Mouse (Mus musculus) intestine, postnatal 0 days (tissue): ENCODE measurements around the gene Dnm3. TPM values are rescaled to one million over a fixed set of nuclear protein-coding genes. Genes with fewer than 3 reads are reported as not detected.
A peak's percentile ranks its signal among the peaks of the same experiment; 100 is the strongest.

ENCODE experiments used
- ATAC-seq: fragments of 200-750 bp; cut with Nextera tagmentation; 2 replicates; pipeline ENCODE4 v1.8.0; 2017; ENCODE audit warnings: mild to moderate bottlenecking, moderate TSS enrichment, moderate library complexity
- H3K27ac ChIP-seq: fragments of 300-500 bp; sonication (generic); 2 replicates; pipeline ENCODE4 v1.5.1; 2014; ENCODE audit warnings: mild to moderate bottlenecking, low read depth, low read length, moderate library complexity
- H3K27me3 ChIP-seq: fragments of 300-500 bp; sonication (generic); replicated peaks from 2 replicates; pipeline ENCODE4 v1.6.1; 2014; ENCODE audit warnings: low read length, mixed read lengths; ENCODE audit not compliant: control insufficient read depth, insufficient read depth
- H3K36me3 ChIP-seq: fragments of 300-500 bp; sonication (generic); 2 replicates; pipeline ENCODE4 v1.6.1; 2014; ENCODE audit warnings: mild to moderate bottlenecking, moderate library complexity; ENCODE audit not compliant: control insufficient read depth, insufficient read depth
- H3K4me1 ChIP-seq: fragments of 300-500 bp; sonication (generic); replicated peaks from 2 replicates; pipeline ENCODE4 v1.6.1; 2014; ENCODE audit warnings: antibody characterized with exemption, low read length, mixed read lengths; ENCODE audit not compliant: control insufficient read depth, insufficient read depth
- H3K4me2 ChIP-seq: fragments of 300-500 bp; sonication (generic); replicated peaks from 2 replicates; pipeline ENCODE4 v1.6.1; 2014; ENCODE audit warnings: low read depth, mild to moderate bottlenecking, moderate library complexity
- H3K4me3 ChIP-seq: fragments of 300-500 bp; sonication (generic); 2 replicates; pipeline ENCODE4 v1.5.1; 2014; ENCODE audit warnings: low read depth, low read length
- H3K9ac ChIP-seq: fragments of 300-500 bp; sonication (generic); 2 replicates; pipeline ENCODE4 v1.6.1; 2014; ENCODE audit warnings: mild to moderate bottlenecking, low read depth, low read length
- H3K9me3 ChIP-seq: fragments of 300-500 bp; sonication (generic); 2 replicates; pipeline ENCODE4 v1.6.1; 2016; ENCODE audit warnings: mixed run types; ENCODE audit not compliant: control insufficient read depth
- CTCF ChIP-seq: sonication (generic); IDR thresholded peaks from 2 replicates; pipeline ENCODE4 v1.5.1; 2016; ENCODE audit warnings: low read depth, mild to moderate bottlenecking, control low read depth, antibody characterized with exemption, moderate library complexity
- WGBS: fragments of 180-500 bp; shearing (Covaris S2); extraction: QIAGEN DNeasy Blood & Tissue Kit; methylation state at CpG from one replicate; pipeline ENCODE4 v1.1.7; 2014; 5-methylcytosine and 5-hydroxymethylcytosine counted together
- polyA plus RNA-seq: library from polyadenylated mRNA; unstranded; fragments of >200 nt; fragmentation: Nextera tagmentation; extraction: Ambion mirVana; gene quantifications from 2 replicates; pipeline ENCODE4 v1.2.1, GENCODE M21; 2015

Dnm3 gene
- polyA plus RNA-seq, 1 experiment from 2014 or later: 5.6 TPM

- peak; percentile 51; the same call in 1 of the 2 replicates for ATAC-seq
- Histone ChIP-seq H3K9ac (no peak overlapping the region), H3K4me1 (no peaks in the 10 kb centered on the region), H3K27me3 (no peaks in the 10 kb centered on the region), H3K9me3 (no peaks in the 10 kb centered on the region), H3K36me3 (no peaks in the 10 kb centered on the region), H3K4me2 (no peak overlapping the region), H3K27ac (no peak overlapping the region), H3K4me3 (no peak overlapping the region)
- 48% methylated on average over 3 of the region's 3 CpGs for WGBS
- peak; percentile 77 for TF ChIP-seq CTCF
Observed at GRCm38 (mm10) chr1:161962465-161963377, 515.1 kb downstream of the Dnm3 start.

GRCm38 (mm10) chr1:161957964-161958950 is 519.6 kb downstream of the Dnm3 start:
- peak; percentile 57; the same call in 1 of the 2 replicates for ATAC-seq
- WGBS: 70% methylated on average over 19 of the region's 19 CpGs

GRCm38 (mm10) chr1:161955846-161956245 is 522.0 kb downstream of the Dnm3 start:
- WGBS: 58% methylated on average over 5 of the region's 5 CpGs
- Histone ChIP-seq H3K4me3 (no peak overlapping the region), H3K27ac (no peak overlapping the region), H3K9ac (no peak overlapping the region), H3K9me3 (no peaks in the 10 kb centered on the region), H3K4me1 (no peaks in the 10 kb centered on the region), H3K36me3 (no peaks in the 10 kb centered on the region), H3K4me2 (no peak overlapping the region), H3K27me3 (no peaks in the 10 kb centered on the region)
- no peak for TF ChIP-seq CTCF
- ATAC-seq: no peak

More at GRCm38 (mm10) chr1:161957964-161958950, 519.6 kb downstream of the Dnm3 start:
- H3K36me3 ChIP-seq: no peaks in the 10 kb centered on the region
- no peaks in the 10 kb centered on the region for H3K9me3 ChIP-seq
- no peak for TF ChIP-seq CTCF
- H3K4me2 ChIP-seq: no peak overlapping the region
- no peak overlapping the region for H3K9ac ChIP-seq
- no peak overlapping the region for H3K27ac ChIP-seq
- H3K27me3 ChIP-seq: no peaks in the 10 kb centered on the region
- H3K4me1 ChIP-seq: no peaks in the 10 kb centered on the region
- H3K4me3 ChIP-seq: no peak overlapping the region

GRCm38 (mm10) chr1:161952599-161952998 is 525.2 kb downstream of the Dnm3 start:
- no peak for TF ChIP-seq CTCF
- 39% methylated on average over 1 of the region's 1 CpGs for WGBS
- Histone ChIP-seq H3K4me2 (no peak overlapping the region), H3K9me3 (no peaks in the 10 kb centered on the region), H3K27me3 (no peaks in the 10 kb centered on the region), H3K4me1 (no peaks in the 10 kb centered on the region), H3K9ac (no peak overlapping the region), H3K27ac (no peak overlapping the region), H3K4me3 (no peak overlapping the region), H3K36me3 (no peaks in the 10 kb centered on the region)
- ATAC-seq: no peak

- Histone ChIP-seq H3K9ac (no peak overlapping the region), H3K4me1 (no peaks in the 10 kb centered on the region), H3K4me3 (no peak overlapping the region), H3K27ac (peak overlapping the region; percentile 50; the same call in 1 of the 2 replicates), H3K27me3 (no peaks in the 10 kb centered on the region), H3K36me3 (no peaks in the 10 kb centered on the region), H3K4me2 (no peak overlapping the region), H3K9me3 (no peaks in the 10 kb centered on the region)
- peak; percentile 98 for ATAC-seq
- no peak for TF ChIP-seq CTCF
- WGBS: 47% methylated on average over 5 of the region's 5 CpGs
Observed at GRCm38 (mm10) chr1:161951009-161951779, 526.6 kb downstream of the Dnm3 start.
